Mouse (Mus musculus) cerebellum, postnatal 25 days (tissue): ENCODE measurements around the gene Ddx19b.
"Not testable (repeated sequence)": the region's sequence is repeated elsewhere in the genome, so short reads cannot be mapped to it uniquely, and the experiment has no call there.

Source experiments
- DNase-seq, 2 experiments: peaks; one replicate each; pipeline ENCODE4 v3.0.0; 2021; ENCODE audit warnings: mixed read lengths in 2 of 2

The Ddx19b gene

DNA sequence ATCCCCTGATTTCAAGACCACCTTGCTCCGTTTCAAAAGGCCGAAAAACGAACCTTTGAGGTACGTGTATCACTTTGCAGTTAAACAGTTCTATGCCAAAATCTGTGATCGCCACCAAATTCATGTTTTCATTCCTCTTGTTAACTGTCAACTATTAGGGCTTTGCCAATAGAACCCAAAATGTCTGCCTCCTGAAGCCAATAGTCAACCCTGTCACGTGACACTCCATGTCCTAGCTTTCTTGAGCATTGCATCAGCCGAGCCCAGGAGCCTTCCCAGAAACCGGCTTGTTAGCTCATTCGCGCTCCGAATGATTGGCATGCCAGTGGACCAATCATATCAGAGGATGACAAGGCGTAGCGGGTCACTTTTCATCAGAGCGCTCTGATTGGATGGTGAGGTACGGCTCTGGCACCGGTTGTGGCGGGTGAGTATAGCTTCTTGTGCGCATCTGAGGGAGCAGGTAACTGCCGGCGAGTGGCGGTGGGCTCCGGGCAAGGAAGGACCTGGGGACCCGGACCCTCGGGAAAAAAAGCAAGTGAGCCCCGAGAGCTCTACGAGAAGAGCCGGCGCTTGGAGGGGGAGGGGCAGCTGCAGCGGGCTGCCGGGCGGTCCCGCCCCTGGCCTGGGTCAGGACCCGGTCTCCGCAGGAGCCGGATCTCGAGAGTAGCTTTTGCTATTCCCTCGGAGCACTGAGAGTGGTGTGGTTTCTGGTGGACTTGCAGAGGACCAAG is 2.1 kb upstream of the Ddx19b start:
- peak; percentile 93 to 96 for DNase-seq

DNA sequence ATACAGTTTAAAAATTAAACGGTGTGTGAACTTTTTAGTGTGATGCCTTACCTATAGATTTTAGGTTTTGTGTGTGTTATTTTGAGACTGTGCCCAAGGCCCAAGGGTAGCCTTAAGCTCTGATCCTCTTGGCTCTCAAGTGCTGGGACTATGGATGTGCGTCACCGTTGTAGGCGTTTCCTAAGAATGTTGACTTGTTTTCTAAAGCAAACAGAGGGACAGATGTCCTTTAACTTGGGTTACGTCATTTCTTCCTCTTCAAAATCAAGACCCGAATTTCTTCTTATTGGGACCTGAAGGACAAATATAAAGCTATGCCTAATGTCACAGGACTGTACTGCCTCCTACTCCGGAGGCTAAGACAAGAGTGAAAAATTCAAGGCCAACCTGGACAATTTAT is 1.4 kb upstream of the Ddx19b start, which contains the start of gene Aars:
Gene Aars (plus strand): TSS at position 229 of the 400 bp plus-strand sequence.
- DNase-seq: no peak

GRCm38 (mm10) chr8:111030045-111030444 is 1.5 kb downstream of the Ddx19b start:
- DNase-seq: no peak

- no peak for DNase-seq
These were observed 2.0 kb downstream of the Ddx19b start for GRCm38 (mm10) chr8:111029589-111029988.

GRCm38 (mm10) chr8:111027391-111027937 is 4.1 kb downstream of the Ddx19b start:
- peak; percentile 92 to 93 for DNase-seq

DNA sequence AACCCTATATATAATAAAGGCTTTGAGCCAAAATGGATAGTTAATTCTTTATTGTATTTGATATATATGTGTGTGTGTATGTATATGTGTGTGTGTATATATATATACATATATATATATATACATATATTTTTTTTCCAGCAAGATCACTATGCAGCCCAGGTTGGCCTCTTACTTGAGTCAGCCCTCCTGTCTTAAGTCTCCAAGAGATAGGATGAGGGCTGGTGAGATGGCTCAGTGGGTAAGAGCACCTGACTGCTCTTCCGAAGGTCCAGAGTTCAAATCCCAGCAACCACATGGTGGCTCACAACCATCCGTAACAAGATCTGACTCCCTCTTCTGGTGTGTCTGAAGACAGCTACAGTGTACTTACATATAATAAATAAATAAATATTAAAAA is 4.9 kb downstream of the Ddx19b start:
- DNase-seq: not testable (repeated sequence)

- not testable (repeated sequence) for DNase-seq
These were observed 21.1 kb downstream of the Ddx19b start for GRCm38 (mm10) chr8:111010230-111010991.

DNA sequence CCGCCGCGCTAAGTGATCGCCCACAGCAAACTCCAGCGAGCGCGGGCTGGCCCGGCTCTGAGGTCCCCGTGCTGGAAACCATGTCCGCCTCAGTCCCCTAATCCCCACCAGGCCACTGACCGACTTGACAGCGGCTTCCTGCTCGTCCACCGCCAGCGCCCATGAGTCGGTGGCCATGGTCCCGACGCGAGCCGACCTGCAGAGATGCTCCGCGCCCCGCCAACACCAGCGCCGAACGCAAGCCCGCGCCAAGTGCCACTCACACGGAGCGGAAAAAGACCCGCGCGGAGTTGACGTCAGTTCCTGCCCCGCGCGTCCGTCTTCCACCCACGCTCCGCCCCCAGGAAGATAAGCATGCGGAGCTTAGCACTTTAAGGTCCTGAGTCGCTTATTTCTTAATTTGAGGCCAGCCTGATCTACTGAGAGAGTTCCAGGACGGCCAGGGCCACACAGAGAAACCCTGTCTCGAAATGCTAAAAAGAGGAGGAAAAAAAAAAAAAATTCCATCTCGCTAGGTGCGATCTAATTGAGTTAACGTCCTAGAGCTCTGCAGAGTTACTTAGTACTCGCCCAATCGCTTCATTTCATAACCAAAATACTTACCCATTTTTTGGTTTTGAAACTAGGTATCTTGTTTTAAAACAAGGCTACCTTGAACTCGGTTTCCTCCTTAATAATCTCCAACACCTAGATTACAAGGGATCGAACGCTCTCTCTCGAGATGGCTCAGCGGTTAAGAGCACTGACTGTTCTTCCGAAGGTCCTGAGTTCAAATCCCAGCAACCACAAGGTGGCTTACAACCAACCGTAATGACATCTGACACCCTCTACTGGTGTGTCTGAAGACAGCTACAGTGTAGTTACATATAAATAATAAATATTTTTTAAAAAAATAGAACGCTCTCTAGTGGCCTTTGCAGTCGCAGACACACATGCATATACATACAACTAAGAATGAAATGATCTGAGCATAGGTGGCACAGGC is 33.7 kb downstream of the Ddx19b start, which contains the start of gene Ddx19a:
Gene Ddx19a (minus strand): TSS at position 254 of the 985 bp plus-strand sequence.
- peak; percentile 90 to 94 for DNase-seq

- no peak for DNase-seq
These were observed 34.7 kb downstream of the Ddx19b start for GRCm38 (mm10) chr8:110996641-110997430.

DNA sequence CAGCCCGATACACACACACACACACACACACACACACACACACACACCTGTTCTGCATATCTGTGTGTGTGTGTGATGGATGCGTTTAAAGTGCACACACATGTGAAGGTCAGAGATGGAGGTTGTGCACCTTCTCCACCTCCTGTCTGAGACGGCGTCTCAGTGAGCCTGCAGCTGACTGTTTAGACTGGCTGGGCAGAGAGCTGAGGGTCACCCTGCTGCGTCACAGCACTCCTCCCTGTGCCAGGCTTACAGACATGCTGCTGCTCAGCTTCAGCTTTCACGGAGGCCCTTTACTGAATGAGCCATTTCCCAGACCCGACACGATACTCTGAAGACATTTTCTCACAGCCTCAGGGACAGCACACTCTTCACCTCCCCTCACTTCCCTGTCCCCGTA is 41.5 kb downstream of the Ddx19b start:
- DNase-seq: no peak

DNA sequence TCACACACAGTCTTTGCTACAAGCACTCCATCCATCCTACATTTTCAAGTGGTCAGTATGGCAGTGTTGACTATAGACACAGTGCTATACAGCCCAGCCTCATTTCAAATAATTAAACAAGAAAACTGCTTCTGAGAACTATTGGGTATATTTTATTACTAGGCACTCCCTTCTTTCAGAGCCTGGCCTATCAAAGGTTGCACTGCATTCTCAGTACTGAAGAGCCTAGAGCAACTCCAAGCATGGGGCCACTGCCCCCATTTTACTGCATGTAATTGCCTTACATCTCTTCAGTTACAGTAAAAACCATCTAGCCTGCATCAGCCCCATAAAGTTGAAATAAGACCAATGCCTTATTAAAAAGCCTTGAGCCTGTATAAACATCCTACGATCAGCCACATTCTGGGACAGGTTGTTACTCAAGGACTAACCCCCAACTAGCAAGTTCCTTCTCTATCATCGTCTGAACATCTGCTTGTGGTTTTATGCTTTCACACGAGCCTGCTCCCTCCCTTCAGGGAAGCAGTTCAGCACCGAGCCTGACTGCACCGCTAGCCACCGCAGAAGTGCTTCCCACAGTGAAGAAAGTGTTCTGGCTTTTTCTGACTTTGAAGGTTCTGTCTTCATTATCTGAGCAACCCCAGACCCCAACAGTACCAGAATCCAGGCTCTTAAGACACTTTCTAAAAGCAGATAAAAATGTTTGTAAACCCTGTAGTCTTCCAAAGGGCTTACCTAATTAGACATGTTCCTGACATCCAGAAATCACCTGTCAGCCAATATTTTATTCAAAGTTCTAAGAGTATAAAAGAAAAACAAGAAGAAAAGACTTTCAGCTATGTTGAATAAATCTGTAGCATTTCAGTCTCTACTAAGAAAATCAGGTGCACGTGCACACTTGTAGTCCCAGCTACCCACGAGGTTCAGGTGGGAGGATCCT is 43.5 kb downstream of the Ddx19b start:
- DNase-seq: no peak

DNA sequence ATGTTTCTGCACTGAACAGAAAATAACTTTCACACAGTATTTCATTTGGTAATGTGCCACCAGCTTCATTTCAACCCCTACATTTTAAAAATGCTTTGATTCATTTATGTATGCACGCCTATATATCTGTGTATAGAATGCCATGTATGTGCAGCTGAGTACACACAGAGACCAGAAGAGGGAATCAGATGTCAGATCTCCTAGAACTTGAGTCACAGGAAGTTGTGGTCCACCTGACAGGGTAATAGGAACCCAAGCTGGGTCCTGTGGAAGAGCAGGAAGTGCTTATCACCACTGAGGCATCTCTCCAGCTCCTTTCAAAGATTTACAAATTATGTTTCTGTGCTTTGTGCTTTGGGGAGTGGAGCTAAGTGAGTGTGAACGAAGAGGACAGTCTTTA is 50.2 kb downstream of the Ddx19b start:
- no peak for DNase-seq

GRCm38 (mm10) chr8:110977987-110978386 is 53.6 kb downstream of the Ddx19b start:
- not testable (repeated sequence) for DNase-seq

DNA sequence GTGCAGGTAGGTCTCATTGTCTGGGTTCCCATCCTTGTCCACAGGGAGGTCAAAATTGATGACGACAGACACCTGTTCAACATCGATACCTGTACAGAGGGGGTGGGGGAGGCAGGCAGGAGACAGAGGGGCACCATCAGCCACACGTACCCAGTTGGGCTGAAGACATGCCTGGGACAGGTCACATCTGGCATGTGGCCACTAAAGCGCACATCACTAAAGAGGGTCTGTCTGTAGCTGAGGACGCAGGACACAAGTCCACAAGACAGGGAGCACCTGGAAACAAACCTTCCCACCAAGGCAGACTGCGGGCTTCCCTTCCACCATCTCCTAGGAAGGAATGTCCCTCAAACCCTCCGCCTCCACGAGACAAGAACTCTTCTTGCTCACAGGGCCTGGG is 55.0 kb downstream of the Ddx19b start:
- DNase-seq: not testable (repeated sequence)

DNA sequence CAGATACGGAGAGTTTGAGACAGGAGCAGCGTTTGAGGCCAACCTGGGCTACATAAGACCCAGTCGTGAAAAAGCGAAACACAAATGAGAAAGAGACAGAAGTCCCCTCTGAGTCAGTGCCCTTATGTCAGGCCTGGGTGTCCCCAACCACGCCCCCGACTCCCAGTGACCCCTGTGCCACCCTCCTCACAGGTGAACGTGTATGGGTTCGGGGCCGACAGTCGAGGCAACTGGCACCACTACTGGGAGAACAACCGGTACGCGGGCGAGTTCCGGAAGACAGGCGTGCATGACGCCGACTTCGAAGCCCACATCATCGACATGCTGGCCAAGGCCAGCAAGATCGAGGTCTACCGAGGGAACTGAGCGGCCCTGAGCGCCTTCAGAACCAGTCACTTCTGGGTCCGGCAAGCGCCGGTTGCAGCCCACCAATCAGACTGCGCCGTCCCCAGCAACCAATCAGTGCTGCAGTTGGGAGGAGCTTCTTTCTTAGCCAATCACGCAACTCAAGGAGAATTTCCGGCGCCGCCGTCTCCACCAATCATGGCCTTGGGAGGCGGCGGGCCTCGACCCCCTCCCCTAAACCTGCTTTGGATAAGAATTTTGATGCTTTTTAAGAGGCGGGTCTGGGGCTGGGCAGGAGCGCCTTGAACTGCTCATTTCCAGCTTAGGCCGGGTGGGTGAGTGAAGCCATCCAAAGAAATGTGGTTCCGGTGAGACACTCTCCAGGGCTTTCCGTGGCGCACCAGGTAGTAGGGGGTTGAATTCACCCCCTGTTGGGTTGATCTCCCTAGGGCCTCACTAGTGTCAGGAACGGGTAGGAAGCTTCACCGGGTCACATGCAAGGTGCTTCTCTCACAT is 61.4 kb downstream of the Ddx19b start:
- DNase-seq: peak; percentile 61 to 73

DNA sequence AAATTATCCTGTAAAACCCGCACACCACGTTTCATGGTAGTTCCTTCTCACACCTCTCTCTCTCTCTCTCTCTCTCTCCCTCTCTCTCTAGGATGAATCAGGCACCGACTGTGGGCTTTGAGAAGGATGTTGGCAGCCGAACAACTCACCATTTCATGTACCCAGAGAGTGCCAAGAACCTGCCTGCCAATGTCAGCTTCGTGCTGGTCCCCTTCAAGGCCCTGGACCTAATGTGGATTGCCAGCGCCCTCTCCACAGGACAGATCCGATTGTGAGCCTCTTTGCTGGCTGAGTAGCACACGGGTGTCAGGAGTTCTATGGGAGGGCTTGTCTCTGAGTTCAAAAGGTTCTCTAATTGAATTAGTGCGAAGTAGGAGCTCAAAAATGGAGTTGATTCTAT is 64.2 kb downstream of the Ddx19b start:
- DNase-seq: peak; percentile 74 to 82

GRCm38 (mm10) chr8:110966586-110966985 is 65.0 kb downstream of the Ddx19b start:
- DNase-seq: no peak

- DNase-seq: peak; percentile 82 to 84
These were observed 66.0 kb downstream of the Ddx19b start for GRCm38 (mm10) chr8:110965594-110965993.

GRCm38 (mm10) chr8:110964666-110965065 is 66.9 kb downstream of the Ddx19b start:
- DNase-seq: no peak
